Mouse (Mus musculus) urinary bladder, adult 2 months (tissue): ENCODE measurements around the gene Carns1. TPM values are rescaled to one million over a fixed set of nuclear protein-coding genes. Genes with fewer than 3 reads are reported as not detected.

Experiments
- DNase-seq: peaks from one replicate; pipeline ENCODE4 v3.0.0; 2022; ENCODE audit warnings: low spot score
- polyA plus RNA-seq: library from polyadenylated mRNA; depleted of rRNA; stranded (reverse); fragments of >200 nt; gene quantifications from 2 replicates; pipeline ENCODE4 v1.2.3, GENCODE M21; 2012

Carns1 gene
- polyA plus RNA-seq, 1 experiment: 21.7 TPM

GRCm38 (mm10) chr19:4171393-4172290 is 3.6 kb downstream of the Carns1 start:
- no peak for DNase-seq

GRCm38 (mm10) chr19:4170723-4171392 is 4.4 kb downstream of the Carns1 start:
- no peak for DNase-seq

- DNase-seq: no peak
These were observed 5.5 kb downstream of the Carns1 start for GRCm38 (mm10) chr19:4169810-4170209.

- DNase-seq: peak; percentile 96
These were observed 5.9 kb downstream of the Carns1 start for GRCm38 (mm10) chr19:4169378-4169784.

- no peak for DNase-seq
These were observed 8.4 kb downstream of the Carns1 start for GRCm38 (mm10) chr19:4166678-4167476.

GRCm38 (mm10) chr19:4164721-4165120 is 10.6 kb downstream of the Carns1 start:
- DNase-seq: no peak

- DNase-seq: no peak
These were observed 11.2 kb downstream of the Carns1 start for GRCm38 (mm10) chr19:4164100-4164499.

GRCm38 (mm10) chr19:4163543-4163887 is 11.8 kb downstream of the Carns1 start:
- DNase-seq: no peak

- DNase-seq: peak; percentile 94
These were observed 12.4 kb downstream of the Carns1 start, which contains the start of gene Rps6kb2 for GRCm38 (mm10) chr19:4162646-4163542. TSS of gene Rps6kb2 (minus strand) at chr19:4163354.

GRCm38 (mm10) chr19:4159049-4159448 is 16.2 kb downstream of the Carns1 start:
- DNase-seq: no peak

- DNase-seq: no peak
These were observed 18.5 kb downstream of the Carns1 start for GRCm38 (mm10) chr19:4156771-4157170.

- no peak for DNase-seq
These were observed 19.2 kb downstream of the Carns1 start for GRCm38 (mm10) chr19:4156073-4156579.

- no peak for DNase-seq
These were observed 19.8 kb downstream of the Carns1 start for GRCm38 (mm10) chr19:4155223-4156072.

GRCm38 (mm10) chr19:4154437-4155222 is 20.6 kb downstream of the Carns1 start:
- no peak for DNase-seq

- no peak for DNase-seq
These were observed 22.0 kb downstream of the Carns1 start, which contains the start of gene Ptprcap for GRCm38 (mm10) chr19:4153232-4153654. TSS of gene Ptprcap (plus strand) at chr19:4153604.

- no peak for DNase-seq
These were observed 22.6 kb downstream of the Carns1 start for GRCm38 (mm10) chr19:4152445-4153231.

GRCm38 (mm10) chr19:4151898-4152297 is 23.4 kb downstream of the Carns1 start:
- DNase-seq: no peak

GRCm38 (mm10) chr19:4151488-4151860 is 23.8 kb downstream of the Carns1 start:
- no peak for DNase-seq
